Mouse (Mus musculus): ENCODE measurements around the gene Anapc2.

Gene Anapc2

DNA sequence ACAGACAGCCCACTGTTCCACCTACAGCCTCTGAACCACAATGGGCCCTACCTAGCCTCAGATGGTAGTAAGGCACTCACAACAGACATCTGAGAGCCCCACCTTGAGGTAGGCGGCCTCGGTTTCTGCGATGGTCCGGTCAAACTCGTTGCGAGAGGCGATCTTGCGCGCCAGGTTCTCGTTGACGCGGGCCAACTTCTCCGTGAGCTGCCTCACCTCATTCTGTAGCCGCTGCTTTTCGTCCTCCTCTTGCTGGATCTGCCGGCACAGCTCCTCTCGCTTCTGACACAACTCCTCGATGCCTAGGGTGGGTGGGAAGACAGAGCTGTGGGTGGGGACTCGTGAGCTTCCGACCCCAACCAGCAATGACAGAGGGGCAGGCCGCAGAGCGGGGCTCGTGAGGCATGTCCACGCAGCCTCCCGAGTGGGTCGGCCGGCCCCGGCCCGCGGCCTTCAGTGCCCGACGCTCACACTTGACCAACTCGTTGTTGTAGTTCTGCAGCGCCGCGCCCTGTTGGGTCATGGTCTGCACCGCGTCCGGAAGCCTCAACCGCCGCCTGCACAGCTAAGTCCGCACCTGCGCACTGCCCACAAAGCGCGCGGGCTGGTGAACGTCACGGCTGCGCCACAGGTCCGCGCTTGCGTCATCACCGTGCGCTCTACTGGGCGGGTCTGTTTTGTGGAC is at the start of gene Anapc2, which contains the start of gene Ssna1:
TSS of gene Anapc2 (plus strand) at position 652 of the 685 bp plus-strand sequence.
TSS of gene Ssna1 (minus strand) at position 612 of the 685 bp plus-strand sequence.
- DNase-seq: peak; percentile 99

GRCm38 (mm10) chr2:25223681-25224491 is 48.4 kb upstream of the Anapc2 start:
- peak; percentile 87 for DNase-seq

DNA sequence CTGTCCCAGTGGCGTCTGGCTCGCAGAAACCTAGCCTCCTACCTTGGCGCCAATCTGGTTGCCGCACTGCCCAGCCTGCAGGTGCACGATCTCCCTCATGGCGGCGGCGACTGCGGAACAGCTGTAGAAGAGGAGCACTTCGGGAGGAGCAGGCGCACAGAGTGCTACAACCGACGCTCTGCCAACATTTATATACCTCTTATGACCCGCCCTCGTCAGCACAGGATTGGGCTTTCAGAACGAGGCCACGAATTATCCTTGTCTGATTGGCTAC is 47.8 kb upstream of the Anapc2 start, which contains the start of gene Tubb4b:
TSS of gene Tubb4b (minus strand) at position 211 of the 274 bp plus-strand sequence.
- no peak for DNase-seq

DNA sequence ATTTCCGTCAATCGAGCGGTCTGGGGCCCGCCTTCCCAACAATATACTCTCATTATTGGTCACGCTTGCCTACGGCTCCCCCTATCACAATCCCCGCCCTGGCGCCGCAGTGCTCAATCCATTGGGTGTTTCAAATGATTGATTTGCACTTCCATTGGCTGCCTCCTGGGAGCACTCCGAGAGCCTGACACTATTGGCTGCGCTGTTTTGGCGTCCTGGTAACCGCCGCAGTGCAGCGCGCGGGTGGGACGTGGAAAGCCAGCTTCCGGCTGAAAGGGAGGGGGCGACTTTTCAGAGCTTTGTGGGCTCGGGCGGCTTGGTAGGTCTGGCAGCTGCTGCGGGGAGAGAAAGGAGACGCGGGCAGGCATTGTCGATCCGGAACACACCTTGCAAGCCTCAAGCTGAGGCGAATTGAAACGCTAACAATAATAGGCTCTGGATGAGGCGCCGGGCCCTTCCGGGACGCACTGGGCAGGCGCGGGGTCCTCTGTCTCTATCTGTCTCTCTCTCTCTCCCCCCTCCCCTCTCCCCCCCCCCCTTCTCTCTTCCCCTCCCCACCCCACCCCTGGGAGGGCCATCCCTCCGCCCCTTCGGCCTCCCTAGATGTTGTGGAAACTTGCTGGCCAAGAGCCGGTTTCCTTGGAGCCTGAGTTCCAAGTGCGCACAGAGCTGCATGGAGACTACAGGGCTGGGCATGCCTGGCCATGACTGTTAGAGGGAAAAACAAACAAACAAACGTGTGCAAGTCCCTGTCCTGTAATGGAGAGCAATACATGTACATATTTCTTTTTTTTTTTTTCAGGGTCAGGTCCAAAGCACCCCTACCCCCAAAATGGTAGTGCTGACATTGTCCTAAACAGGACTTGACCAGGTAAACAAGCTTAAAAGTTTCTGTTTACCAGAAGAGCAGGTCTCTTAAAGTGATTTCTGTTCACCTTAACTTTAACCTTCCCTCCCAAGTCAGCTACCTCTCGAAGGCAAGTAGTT is 47.2 kb upstream of the Anapc2 start:
- DNase-seq: peak; percentile 96

- DNase-seq: no peak
Measured at GRCm38 (mm10) chr2:25225811-25226379, 46.4 kb upstream of the Anapc2 start.

GRCm38 (mm10) chr2:25226864-25227263 is 45.4 kb upstream of the Anapc2 start:
- no peak for DNase-seq

DNA sequence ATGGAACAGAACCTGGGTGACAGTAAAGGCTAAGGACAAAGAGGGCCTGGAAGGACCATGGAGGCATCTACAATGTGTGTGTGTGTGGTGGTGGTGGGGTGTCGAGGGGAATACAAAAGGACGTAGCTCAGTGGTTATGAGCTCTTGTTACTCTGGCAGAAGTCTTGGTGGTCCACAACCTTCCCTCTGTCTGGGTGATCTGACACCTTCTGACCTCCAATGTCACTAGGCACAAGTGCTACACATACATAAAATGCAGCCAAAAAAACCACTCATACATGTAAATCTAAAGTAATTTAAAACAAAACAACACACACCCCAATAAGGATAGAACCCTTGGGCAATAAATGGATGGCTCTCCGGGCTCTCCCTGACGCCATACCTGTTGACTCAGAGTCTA is 44.9 kb upstream of the Anapc2 start:
- DNase-seq: no peak

DNA sequence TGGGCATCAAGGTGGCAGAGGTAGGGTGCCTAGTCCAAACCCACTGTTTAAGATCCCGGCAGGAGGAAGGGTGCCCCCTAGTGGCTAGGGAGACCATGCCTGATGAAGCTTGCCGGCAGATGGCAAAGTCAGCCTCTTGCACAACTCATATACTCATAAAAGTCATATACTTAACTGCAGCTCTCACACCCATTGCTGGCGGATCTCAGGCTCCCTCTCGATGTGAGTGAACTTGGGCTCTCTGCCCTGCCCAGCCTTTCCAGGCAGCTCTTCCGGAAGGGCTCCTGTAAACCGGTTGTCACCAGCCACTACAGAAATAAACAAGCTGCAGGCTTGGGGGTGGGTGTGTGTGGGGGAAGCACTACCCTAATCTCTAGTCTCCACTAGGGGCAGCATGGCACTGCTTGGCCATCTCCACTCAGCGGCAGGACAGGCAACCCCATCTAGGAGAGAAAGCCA is 43.8 kb upstream of the Anapc2 start:
- peak; percentile 91 for DNase-seq

- DNase-seq: no peak
Measured at GRCm38 (mm10) chr2:25228995-25229530, 43.2 kb upstream of the Anapc2 start.

DNA sequence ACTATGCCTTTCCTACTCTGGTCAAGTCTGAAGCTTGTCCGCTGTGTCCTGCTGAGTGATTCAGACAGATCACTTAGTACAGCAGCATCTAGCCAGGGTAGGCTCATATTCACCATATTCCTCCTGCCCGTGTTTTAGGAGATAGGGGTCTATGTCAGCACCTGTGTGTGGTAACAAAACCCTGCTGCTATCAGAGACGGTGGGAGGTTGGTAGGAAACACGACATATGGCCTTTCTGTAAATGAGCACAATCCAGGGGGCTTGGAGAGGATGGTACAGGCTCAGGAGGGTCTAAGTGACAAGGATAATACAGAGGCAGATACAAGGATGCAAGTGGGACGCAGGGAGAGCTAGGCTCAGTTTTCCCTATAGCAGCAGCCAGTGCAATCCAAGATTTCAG is 42.7 kb upstream of the Anapc2 start:
- DNase-seq: no peak

- no peak for DNase-seq
Measured at GRCm38 (mm10) chr2:25230581-25230980, 41.7 kb upstream of the Anapc2 start.

GRCm38 (mm10) chr2:25231038-25231437 is 41.2 kb upstream of the Anapc2 start:
- DNase-seq: no peak

DNA sequence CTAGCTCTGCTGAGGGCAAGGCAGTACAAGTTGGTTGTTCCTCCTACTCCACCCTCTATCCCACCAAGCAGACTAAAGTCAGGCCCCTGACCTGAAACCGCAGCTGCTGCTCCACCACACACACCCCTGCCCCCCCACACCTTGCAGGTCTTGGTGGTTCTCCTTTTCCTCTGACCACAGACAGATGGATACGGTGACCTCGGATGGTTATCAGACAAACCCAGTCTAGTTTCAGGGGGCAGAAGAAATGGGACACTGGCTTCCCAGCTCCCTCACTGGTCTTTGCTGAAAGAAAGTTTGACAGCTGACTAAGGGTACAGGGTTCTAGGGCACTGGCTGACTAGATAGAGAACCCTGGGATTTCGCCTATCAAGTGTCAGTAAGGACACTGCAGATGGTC is 38.9 kb upstream of the Anapc2 start:
- DNase-seq: no peak

- DNase-seq: no peak
Measured at GRCm38 (mm10) chr2:25234050-25234449, 38.2 kb upstream of the Anapc2 start, which contains the start of gene Slc34a3. Gene Slc34a3, minus strand, starts transcription at chr2:25234364.

- no peak for DNase-seq
Measured at GRCm38 (mm10) chr2:25234551-25235220, 37.6 kb upstream of the Anapc2 start.

DNA sequence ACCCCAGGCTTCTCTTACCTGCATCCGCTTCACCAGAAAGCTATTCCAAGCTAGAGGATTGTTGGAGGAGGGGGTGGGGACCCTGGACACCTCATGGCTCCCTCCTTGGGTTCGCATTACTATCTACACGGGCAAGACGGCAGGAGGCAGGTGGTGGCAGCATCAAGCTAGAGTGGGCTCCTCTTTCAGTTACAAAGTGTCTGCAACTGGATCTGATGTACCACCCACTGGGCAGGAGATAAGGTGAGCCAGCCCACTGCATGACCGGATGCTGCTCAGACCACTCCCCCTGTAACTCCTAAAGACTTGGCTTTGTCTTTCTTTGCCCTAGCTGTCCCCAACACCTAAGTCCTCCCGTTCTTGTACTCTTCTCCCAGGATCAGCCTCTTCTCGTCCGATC is 35.7 kb upstream of the Anapc2 start, which contains the start of gene Rnf224:
TSS of gene Rnf224 (minus strand) at position 174 of the 400 bp plus-strand sequence.
- no peak for DNase-seq

GRCm38 (mm10) chr2:25237522-25237921 is 34.8 kb upstream of the Anapc2 start:
- peak; percentile 69 for DNase-seq

DNA sequence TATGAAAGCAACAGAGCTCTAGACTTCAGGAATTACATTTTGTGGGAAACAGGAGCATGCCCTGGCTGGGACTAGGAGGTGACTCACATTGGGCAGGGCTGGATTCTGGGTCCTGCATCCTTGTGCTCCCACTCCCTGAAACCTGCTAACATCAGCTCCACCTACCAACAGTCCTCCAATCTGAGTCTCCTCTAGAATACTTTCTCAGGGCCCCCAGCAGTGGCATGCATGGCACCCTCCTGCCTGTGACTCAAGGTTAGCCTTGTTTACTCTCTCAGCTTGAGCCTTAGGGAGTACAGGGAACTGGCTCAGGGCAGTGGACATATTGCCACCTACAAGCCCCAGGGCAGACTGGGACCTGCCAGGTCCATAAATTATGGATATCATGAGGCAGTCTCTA is 34.2 kb upstream of the Anapc2 start:
- DNase-seq: no peak

DNA sequence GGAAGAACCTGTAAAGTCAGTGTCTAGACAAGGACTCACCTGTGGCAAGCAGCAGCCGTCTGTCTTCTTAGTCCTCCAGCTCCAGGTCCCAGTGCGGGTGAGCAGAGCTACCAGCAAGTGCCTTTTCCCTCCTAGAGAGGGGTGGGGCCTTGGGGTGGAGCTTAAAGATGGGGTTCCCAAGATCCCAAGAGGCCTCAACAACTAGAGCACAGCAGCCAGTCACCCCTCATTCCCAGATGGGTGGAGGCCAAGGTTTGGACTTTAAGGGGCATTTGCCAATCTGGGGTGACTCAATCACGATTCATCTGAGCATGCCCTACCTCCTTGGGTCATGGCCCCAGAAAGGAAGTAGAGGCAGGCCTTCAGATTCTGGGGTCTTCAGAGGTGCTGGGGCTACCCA is 32.5 kb upstream of the Anapc2 start:
- no peak for DNase-seq

DNA sequence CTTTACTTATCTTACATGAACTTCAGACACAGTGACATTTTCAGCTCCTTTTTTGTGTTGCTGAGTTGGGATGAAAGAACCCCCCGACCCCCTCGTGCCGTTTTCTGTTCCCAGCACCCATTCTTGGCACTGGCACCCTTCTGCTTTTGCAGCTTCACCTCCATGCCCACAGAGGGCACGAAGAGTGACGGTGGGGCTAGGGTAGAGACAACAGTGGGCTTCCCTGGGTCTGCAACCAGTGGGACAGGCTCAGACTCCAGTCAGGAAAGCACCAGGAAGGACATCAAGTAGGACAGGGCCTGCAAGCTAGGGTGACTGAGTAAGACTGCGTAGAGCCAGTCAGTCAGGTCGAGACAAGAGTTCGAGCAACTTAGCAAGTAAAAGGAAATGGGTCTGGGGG is 32.0 kb upstream of the Anapc2 start:
- DNase-seq: no peak

- peak; percentile 76 for DNase-seq
Measured at GRCm38 (mm10) chr2:25240723-25241437, 31.4 kb upstream of the Anapc2 start.

Data from lung, postnatal 14 days (tissue).